Mouse (Mus musculus): ENCODE data around the gene Ramac.
A peak's percentile ranks its signal among the peaks of the same experiment; 100 is the strongest.

Ramac gene

GRCm38 (mm10) chr7:81777667-81778218, 15.0 kb downstream of the Ramac start:
- peak; percentile 54 for DNase-seq (ENCODE audit: low read depth, low spot score)

GRCm38 (mm10) chr7:81788536-81788935, 25.8 kb downstream of the Ramac start:
- peak; percentile 53 for DNase-seq (ENCODE audit: low read depth, low spot score)

GRCm38 (mm10) chr7:81789095-81789757, 26.5 kb downstream of the Ramac start, which contains the start of gene 3110040N11Rik:
Gene 3110040N11Rik (minus strand): TSS chr7:81789478.
- peak; percentile 98 for DNase-seq (ENCODE audit: low read depth, low spot score)

GRCm38 (mm10) chr7:81806067-81806466, 43.3 kb downstream of the Ramac start:
- DNase-seq (ENCODE audit: low read depth, low spot score): peak; percentile 39

Data from brain, adult 2 months (tissue).